Mouse (Mus musculus): ENCODE data around the gene Aacs.

Gene Aacs

GRCm38 (mm10) chr5:125533225-125533900 lies 57.7 kb downstream of the Aacs start:
- no peak for DNase-seq (ENCODE audit: low spot score in 2 of 2)

GRCm38 (mm10) chr5:125534168-125534610 lies 58.6 kb downstream of the Aacs start:
- no peak for DNase-seq (ENCODE audit: low spot score in 2 of 2)

- DNase-seq (ENCODE audit: low spot score in 2 of 2): no peak
Observed at GRCm38 (mm10) chr5:125534611-125535324, 59.2 kb downstream of the Aacs start.

DNA sequence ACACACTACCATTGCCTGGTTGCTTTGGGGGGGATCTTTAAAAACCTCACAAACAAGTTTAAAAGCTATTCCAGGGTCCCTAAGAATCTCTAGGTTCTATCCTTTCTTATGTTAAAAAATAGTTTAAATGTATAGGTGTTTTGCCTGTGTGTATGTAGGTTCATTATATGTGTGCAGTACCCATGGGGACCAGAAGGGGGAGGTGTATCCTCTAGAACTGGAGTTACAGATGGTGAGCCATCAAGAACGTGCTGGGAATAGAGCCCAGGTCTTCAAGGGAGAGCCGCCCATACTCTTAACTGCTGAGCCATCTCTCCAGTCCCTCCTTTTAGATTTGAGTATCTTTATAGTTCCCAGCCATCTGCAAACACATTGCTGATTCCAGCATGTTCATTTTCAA lies 69.5 kb downstream of the Aacs start:
- no peak for DNase-seq (ENCODE audit: low spot score in 2 of 2)

DNA sequence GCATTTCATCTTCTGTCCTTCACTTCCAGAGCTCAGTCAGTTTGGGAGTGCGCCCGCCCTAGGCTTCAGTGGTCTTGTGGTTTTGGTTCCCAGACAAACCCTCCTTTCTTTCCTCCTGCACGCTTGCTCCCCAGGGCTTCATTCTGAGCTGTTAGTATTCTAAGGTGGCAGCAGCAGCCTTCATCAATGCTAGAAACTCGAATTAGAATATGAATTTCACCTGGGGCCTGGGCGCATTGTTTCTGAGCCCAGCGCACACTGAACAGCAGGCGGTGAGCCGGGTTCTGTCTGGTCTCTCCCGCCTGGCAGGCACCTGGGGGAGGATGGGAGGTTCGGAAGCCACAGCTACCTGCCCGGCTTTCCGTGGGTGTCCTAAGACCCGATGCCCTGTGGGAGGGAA lies 70.7 kb downstream of the Aacs start:
- DNase-seq (ENCODE audit: low spot score in 2 of 2): no peak

DNA sequence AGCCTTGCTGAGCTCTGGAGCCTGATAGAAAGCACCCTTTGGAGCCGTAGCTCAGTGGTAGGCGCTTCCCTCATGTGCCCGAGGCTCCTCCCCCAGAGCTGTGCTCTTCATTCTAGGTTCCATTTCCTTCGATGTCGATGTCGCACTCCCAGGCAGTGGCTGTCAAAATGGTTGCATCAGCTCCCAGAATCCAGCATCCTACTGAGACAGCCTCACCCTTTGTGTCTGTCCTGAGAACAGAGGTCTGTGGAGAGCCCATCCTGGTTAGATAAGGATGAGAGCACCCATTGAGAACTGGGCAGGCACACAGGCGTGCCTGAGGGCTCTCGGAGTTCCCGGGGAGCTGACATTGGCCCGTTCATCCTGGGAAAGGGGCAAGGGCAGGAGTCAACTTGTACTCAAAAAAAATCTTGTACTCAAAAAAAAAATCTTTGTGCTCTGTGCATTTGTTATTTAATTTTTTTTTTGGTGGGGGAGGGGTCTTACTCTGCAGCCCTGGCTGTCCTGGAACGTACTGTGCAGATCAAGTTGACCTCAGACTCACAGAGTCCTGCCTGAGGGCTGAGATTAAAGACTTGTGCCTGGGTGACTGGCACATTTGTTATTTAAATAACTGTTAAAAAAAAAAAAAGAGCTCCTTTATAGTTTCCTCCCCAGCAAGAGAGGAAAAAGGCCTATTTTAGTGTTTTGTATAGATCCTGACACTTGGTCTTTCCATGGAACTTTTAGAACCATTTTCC lies 74.3 kb downstream of the Aacs start:
- DNase-seq (ENCODE audit: low spot score in 2 of 2): no peak

DNA sequence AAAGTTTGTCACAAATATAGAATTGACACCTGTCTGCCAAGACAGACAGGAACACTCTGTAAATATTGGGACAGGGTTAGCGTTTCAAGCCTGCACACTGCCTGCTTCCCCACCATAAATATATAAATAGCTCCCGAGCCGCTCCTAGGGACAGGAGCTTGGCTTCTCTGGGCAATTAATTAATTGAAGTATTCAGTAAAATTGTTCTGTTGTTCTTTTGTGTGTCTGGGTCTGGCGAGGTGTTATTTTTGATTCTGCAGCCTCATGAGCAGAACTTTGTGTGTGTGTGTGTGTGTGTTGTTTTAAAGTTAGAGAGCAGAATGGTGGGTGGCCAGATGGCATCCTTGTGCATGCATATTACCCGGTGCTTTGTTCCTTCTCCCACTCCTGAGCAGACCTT lies 80.1 kb downstream of the Aacs start:
- no peak for DNase-seq (ENCODE audit: low spot score in 2 of 2)

- no peak for DNase-seq (ENCODE audit: low spot score in 2 of 2)
Observed at GRCm38 (mm10) chr5:125563492-125563891, 87.9 kb downstream of the Aacs start.

DNA sequence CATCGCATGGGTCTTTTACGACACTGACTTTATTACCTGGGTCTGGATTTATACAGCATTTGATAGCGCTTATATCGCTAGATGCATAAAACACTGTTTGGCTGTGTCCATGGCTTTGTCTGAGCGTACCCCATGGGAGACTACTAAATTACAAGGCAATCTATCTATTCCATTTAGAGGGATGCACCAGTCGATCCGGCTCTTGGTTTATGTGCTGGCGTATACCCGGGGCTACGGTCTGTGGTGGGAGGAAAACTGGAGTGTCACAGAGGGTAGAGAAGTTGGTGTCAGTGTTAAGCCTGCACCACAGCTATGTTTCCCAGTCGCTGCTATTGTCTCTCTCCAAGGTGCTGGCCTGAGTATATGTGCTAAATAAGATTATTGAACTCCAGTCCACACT lies 90.1 kb downstream of the Aacs start:
- no peak for DNase-seq (ENCODE audit: low spot score in 2 of 2)

All from heart, adult 9 months (tissue).